Mouse (Mus musculus): ENCODE measurements around the gene Naa25.
A peak's percentile ranks its signal among the peaks of the same experiment; 100 is the strongest.

The Naa25 gene

GRCm38 (mm10) chr5:121393402-121393801 lies 4.3 kb upstream of the Naa25 start:
- peak in 1 of 2 experiments; percentile 14 for DNase-seq (ENCODE audit: low spot score in 2 of 2)

- no peak for DNase-seq (ENCODE audit: low spot score in 2 of 2)
Measured at GRCm38 (mm10) chr5:121395621-121396020, 2.1 kb upstream of the Naa25 start.

- no peak for DNase-seq (ENCODE audit: low spot score in 2 of 2)
Measured at GRCm38 (mm10) chr5:121398146-121398964, 619 bp downstream of the Naa25 start.

- DNase-seq (ENCODE audit: low spot score in 2 of 2): no peak
Measured at GRCm38 (mm10) chr5:121398965-121399462, 1.3 kb downstream of the Naa25 start.

- no peak for DNase-seq (ENCODE audit: low spot score in 2 of 2)
Measured at GRCm38 (mm10) chr5:121399540-121399939, 1.8 kb downstream of the Naa25 start.

GRCm38 (mm10) chr5:121400064-121400463 lies 2.3 kb downstream of the Naa25 start:
- no peak for DNase-seq (ENCODE audit: low spot score in 2 of 2)

GRCm38 (mm10) chr5:121400849-121401248 lies 3.1 kb downstream of the Naa25 start:
- DNase-seq (ENCODE audit: low spot score in 2 of 2): no peak

- DNase-seq (ENCODE audit: low spot score in 2 of 2): peak in 1 of 2 experiments; percentile 29
Measured at GRCm38 (mm10) chr5:121407856-121408255, 10.1 kb downstream of the Naa25 start.

GRCm38 (mm10) chr5:121410975-121411374 lies 13.2 kb downstream of the Naa25 start:
- DNase-seq (ENCODE audit: low spot score in 2 of 2): no peak

- no peak for DNase-seq (ENCODE audit: low spot score in 2 of 2)
Measured at GRCm38 (mm10) chr5:121420721-121421120, 23.0 kb downstream of the Naa25 start.

GRCm38 (mm10) chr5:121422787-121423186 lies 25.1 kb downstream of the Naa25 start:
- DNase-seq (ENCODE audit: low spot score in 2 of 2): no peak

GRCm38 (mm10) chr5:121423297-121423696 lies 25.6 kb downstream of the Naa25 start:
- DNase-seq (ENCODE audit: low spot score in 2 of 2): no peak

GRCm38 (mm10) chr5:121428954-121429353 lies 31.2 kb downstream of the Naa25 start:
- no peak for DNase-seq (ENCODE audit: low spot score in 2 of 2)

- DNase-seq (ENCODE audit: low spot score in 2 of 2): peak in 1 of 2 experiments; percentile 28
Measured at GRCm38 (mm10) chr5:121438131-121438530, 40.4 kb downstream of the Naa25 start.

GRCm38 (mm10) chr5:121438756-121439155 lies 41.0 kb downstream of the Naa25 start:
- DNase-seq (ENCODE audit: low spot score in 2 of 2): peak in 1 of 2 experiments; percentile 30

GRCm38 (mm10) chr5:121443548-121443947 lies 45.8 kb downstream of the Naa25 start:
- no peak for DNase-seq (ENCODE audit: low spot score in 2 of 2)

- no peak for DNase-seq (ENCODE audit: low spot score in 2 of 2)
Measured at GRCm38 (mm10) chr5:121444870-121445269, 47.1 kb downstream of the Naa25 start.

- DNase-seq (ENCODE audit: low spot score in 2 of 2): no peak
Measured at GRCm38 (mm10) chr5:121448450-121448849, 50.7 kb downstream of the Naa25 start.

- DNase-seq (ENCODE audit: low spot score in 2 of 2): peak in 1 of 2 experiments; percentile 50
Measured at GRCm38 (mm10) chr5:121449976-121450375, 52.2 kb downstream of the Naa25 start.

GRCm38 (mm10) chr5:121450476-121450875 lies 52.7 kb downstream of the Naa25 start:
- no peak for DNase-seq (ENCODE audit: low spot score in 2 of 2)

- no peak for DNase-seq (ENCODE audit: low spot score in 2 of 2)
Measured at GRCm38 (mm10) chr5:121451203-121451602, 53.5 kb downstream of the Naa25 start.

GRCm38 (mm10) chr5:121451644-121452025 lies 53.9 kb downstream of the Naa25 start, which contains the start of gene Tmem116:
Tmem116 (plus strand) TSS chr5:121451893.
- DNase-seq (ENCODE audit: low spot score in 2 of 2): peak in 1 of 2 experiments; percentile 34
